Mouse (Mus musculus): Measurements from ENCODE around the gene Plcb1.

Gene Plcb1

DNA sequence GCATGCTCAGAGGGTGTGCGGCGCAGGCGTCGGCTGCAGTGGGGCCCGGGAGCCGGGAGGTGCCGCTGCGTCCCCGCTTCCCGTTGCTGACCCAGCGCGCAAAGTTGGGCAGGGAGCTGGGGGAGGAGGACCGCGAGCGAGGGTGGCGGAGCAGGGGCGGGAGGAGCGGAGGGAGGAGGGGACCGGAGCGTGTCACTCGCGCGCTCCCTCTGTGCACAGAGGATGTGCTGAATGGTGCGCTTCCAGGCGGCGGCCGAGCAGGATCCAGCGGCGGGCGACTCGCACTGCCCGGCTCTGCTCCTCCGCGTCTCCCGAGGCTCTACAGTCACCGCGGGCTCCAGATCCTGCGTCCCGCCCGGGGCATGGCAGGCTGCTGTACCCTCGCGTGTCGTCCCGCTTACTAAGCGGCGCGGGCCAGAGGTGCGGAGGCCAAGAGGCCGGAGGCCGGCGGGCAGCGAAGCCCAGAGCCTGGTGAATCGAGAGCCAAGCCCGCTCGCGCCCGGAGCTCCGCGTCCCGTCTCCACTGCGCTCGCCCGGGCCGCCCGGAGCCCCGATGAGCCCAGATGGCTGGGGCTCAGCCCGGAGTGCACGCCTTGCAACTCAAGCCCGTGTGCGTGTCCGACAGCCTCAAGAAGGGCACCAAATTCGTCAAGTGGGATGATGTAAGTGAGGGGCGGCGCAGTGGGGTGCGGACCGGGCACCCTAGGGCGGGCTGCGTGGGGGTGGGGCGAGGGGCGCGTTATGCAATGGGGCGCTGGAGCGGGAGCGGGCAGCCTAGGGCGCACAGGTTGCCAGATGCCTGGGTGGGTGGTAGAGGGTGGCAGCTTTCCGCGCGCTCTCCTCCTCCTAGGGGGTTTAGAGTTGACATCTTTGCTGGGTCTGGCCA lies at the start of gene Plcb1:
Gene Plcb1, plus strand, starts transcription at position 98 of the 886 bp plus-strand sequence.
- peak; percentile 67 for DNase-seq (ENCODE audit: low spot score)

- no peak for DNase-seq (ENCODE audit: low spot score)
Observed at GRCm38 (mm10) chr2:134755537-134755936, 30.3 kb upstream of the Plcb1 start.

- no peak for DNase-seq (ENCODE audit: low spot score)
Observed at GRCm38 (mm10) chr2:134756086-134756485, 29.8 kb upstream of the Plcb1 start.

DNA sequence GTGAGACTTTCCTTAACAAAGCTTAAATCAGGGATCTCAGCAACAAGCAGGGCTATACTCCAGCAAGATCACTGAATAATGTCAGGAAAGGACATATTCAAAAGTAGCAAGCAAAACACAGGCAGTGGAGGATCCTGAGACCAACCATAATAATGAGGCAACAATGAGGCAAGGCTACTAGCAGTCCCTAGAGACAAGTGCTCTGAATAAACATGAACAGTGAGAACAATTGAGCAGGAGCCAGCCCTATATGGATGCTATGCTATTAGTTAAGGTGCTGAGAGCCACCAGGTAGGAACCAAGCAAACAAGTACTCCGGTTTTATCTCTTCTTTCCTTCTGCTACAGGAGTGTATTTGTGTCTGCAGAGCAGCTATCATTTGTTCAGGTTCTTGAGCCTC lies 24.8 kb upstream of the Plcb1 start:
- DNase-seq (ENCODE audit: low spot score): no peak

DNA sequence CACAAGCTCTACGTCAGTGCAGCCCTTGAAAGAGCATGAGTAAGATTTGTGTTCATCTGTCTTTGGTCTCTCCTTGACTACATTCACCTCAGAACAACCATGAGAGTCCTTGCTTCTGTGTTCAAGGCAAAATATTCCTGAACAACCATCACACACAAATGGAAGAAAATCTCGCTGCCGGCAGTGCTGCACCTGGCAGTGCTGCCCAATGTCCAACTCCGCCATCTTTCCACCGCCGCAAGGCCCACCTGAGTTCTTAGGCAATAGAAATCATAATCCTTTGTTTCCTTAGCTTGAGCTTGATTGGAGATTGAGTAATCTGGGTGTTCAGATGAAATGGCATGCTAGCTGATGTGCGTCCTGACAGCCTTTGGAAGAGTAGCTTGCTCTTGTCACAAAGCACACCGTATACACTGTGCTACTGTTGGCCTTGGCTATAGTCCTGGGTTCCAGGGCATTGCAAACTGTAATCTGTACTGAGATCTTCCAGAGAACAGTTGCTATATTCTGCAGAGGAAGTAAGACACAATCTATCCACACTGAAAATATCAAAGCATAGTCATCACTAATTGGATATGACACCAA lies 22.4 kb upstream of the Plcb1 start:
- DNase-seq (ENCODE audit: low spot score): no peak

- DNase-seq (ENCODE audit: low spot score): no peak
Observed at GRCm38 (mm10) chr2:134764506-134764905, 21.4 kb upstream of the Plcb1 start.

GRCm38 (mm10) chr2:134779826-134780225 lies 6.0 kb upstream of the Plcb1 start:
- no peak for DNase-seq (ENCODE audit: low spot score)

GRCm38 (mm10) chr2:134780316-134780715 lies 5.6 kb upstream of the Plcb1 start:
- DNase-seq (ENCODE audit: low spot score): no peak

- DNase-seq (ENCODE audit: low spot score): no peak
Observed at GRCm38 (mm10) chr2:134786856-134787250, 986 bp downstream of the Plcb1 start.

GRCm38 (mm10) chr2:134787336-134788095 lies 1.6 kb downstream of the Plcb1 start:
- no peak for DNase-seq (ENCODE audit: low spot score)

GRCm38 (mm10) chr2:134792926-134793325 lies 7.1 kb downstream of the Plcb1 start:
- no peak for DNase-seq (ENCODE audit: low spot score)

GRCm38 (mm10) chr2:134800226-134800625 lies 14.4 kb downstream of the Plcb1 start:
- DNase-seq (ENCODE audit: low spot score): no peak

- DNase-seq (ENCODE audit: low spot score): no peak
Observed at GRCm38 (mm10) chr2:134816383-134816782, 30.5 kb downstream of the Plcb1 start.

DNA sequence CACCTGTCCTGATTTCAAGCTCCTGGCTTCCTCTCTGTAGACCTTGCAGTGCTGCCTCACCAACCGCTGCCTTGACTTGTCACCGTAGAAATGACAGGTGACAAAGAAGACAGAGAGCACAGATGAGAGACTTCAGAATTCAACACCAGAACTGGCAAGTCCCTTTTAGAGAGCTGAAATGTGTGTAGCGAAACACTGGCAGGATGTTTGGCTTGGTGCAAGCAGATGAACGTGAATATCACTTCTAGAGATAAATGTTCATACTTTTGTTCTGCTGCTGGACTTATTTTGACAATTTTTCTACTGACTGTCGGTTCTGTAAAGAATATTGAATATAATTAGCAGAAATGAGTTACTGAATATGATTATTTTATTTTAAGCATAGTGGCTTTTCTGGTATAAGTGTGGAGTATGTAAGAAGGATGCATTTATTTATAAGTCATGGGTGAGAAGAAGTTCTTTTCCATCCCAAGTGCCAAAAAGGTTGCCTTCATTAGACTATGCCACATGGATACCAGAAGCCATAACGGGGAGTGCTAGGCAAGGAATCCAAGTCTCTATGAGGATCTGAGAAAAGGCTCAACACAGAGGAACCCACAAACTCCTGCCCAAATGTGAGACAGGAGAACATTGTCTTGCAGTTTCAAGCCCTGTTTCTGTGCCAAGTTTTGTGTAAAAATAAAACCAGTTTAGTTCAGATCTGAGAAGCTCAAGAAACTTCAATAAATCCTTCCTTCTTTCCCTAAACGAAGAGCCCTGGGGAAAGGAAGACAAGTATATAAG lies 31.4 kb downstream of the Plcb1 start:
- no peak for DNase-seq (ENCODE audit: low spot score)

GRCm38 (mm10) chr2:134821176-134821575 lies 35.3 kb downstream of the Plcb1 start:
- no peak for DNase-seq (ENCODE audit: low spot score)

GRCm38 (mm10) chr2:134825645-134826044 lies 39.8 kb downstream of the Plcb1 start:
- DNase-seq (ENCODE audit: low spot score): no peak

DNA sequence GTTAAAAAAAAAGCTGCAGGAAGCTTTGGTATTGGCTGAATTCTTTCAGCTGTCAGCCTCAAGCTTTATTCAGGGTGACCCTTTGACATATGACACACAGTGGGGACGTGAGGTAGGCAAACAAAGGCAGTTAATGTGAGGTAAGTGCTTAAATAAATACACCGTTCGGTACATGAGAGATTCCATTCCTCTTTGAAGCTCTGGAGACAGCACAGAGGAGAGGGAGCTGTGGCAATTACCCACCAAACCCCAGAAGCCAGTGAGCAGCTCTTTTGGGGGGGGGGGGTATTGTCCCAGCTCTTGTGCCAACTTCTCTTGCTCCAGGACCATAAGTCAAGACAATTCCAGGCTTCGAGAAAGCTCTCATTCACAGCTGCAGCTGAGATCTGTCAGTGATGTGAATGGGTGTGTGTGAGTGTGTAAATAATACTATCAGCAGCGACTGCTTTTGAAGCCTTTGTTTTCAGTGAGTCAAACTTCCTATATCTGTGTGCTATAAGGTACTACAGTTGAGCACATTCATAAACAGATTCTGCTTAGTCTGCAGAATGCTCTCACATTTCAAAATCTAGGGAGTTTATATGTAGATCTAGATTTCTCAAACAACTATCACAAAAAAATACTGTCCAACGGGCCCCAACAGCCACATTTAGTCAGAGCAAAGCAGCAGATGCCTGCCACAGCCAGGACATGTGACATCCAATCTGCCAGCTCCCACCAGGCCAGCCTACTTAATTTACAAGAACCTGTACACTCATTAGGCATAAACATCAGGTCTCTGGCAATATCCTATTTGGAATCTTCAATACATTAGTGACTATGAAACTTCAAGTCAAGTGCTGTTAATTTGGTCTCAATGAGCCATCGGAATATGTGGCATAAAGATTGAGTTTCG lies 40.5 kb downstream of the Plcb1 start:
- no peak for DNase-seq (ENCODE audit: low spot score)

DNA sequence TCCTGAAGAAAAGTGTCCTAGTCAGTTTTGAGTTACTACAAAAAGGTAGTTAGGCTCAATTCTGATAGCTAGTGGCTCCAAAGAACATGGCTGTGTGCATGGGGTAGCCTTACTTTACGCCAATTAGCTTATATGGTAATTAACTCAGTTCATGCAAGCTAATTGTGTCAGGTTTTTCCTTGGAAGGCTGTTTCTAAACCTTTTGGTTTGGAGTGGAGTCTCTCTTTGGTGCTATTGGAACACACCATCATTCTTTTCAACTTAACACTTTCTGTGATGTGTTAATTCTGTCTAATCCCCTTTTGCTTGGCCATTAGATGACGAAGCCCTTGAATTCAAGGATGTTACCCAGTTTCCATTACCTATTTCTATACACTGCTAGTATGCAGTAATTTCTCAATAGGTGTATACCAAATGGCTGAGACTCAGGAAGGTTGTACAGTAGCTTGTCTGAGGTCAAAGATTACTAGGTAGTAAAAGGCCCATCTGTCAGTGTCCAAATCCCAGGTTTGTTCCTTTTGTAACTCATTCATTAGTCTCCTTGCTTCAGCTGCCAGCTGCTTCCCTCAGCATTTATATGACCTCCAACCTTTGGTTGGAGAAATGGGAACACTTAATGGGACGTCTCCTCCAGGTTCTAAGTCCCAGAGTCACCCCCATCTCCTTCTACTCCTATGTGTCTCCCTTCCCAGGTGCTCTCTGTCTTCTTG lies 42.1 kb downstream of the Plcb1 start:
- no peak for DNase-seq (ENCODE audit: low spot score)

DNA sequence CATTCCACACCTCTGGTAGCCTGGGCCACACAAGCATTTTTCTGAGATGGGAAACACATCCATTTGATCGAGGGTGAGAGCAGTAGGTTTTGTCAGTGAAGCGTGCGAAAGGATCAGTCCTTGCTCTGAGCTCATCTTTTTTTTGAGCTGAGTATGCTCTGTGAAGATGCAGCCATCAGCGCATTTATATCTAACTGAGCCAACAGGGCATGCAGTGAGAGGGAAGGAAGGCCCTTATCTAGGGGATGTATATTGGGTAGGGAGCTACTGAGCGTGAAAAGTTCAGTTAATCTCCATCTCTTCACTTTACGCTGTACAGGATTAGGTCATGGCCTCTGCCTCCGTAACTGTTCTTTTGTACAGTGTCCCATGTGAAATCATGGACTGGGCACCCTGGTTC lies 46.0 kb downstream of the Plcb1 start:
- no peak for DNase-seq (ENCODE audit: low spot score)

DNA sequence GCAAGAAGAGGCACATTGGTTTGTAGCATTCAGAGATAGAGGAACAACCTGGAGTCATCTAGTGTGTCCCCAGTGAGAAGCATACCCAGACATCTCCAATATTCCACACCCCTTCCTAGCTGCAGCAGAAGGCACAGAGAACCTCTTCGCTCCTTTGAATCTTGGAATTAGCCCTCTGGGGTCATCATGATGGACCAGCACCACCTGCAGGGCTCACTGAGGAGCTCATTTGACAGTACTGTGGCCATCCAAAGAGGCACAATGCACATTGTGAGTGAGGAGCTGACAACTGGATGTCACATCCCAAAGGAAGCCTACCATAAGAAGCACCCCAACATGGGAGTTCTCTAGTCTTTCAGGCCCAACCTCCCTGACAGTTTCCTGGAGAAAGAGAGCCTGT lies 50.2 kb downstream of the Plcb1 start:
- DNase-seq (ENCODE audit: low spot score): no peak
